Mouse (Mus musculus) kidney, embryonic 14.5 days (tissue): ENCODE measurements around the gene Mgst2. TPM values are rescaled to one million over a fixed set of nuclear protein-coding genes. Genes with fewer than 3 reads are reported as not detected.

ENCODE experiments used
- ATAC-seq: fragments of 200-750 bp; cut with Nextera tagmentation; 2 replicates; pipeline ENCODE4 v1.8.0; 2017; ENCODE audit warnings: moderate number of reproducible peaks, mild to moderate bottlenecking, moderate TSS enrichment, moderate library complexity; ENCODE audit not compliant: low FRiP score, low TSS enrichment
- H3K27ac ChIP-seq: fragments of 300-500 bp; sonication (generic); 2 replicates; pipeline ENCODE4 v1.5.1; 2014; ENCODE audit warnings: low read depth, mild to moderate bottlenecking, low read length, moderate library complexity, mixed read lengths
- H3K27me3 ChIP-seq: fragments of 300-500 bp; sonication (generic); 2 replicates; pipeline ENCODE4 v1.6.1; 2014; ENCODE audit warnings: mild to moderate bottlenecking, low read length; ENCODE audit not compliant: control insufficient read depth, insufficient read depth
- H3K36me3 ChIP-seq: fragments of 300-500 bp; sonication (generic); 2 replicates; pipeline ENCODE4 v1.6.1; 2014; ENCODE audit warnings: low read length, mixed read lengths; ENCODE audit not compliant: control insufficient read depth, insufficient read depth
- H3K4me1 ChIP-seq: fragments of 300-500 bp; sonication (generic); 2 replicates; pipeline ENCODE4 v1.6.1; 2014; ENCODE audit warnings: low read length, mixed read lengths; ENCODE audit not compliant: control insufficient read depth, insufficient read depth
- H3K4me2 ChIP-seq: fragments of 300-500 bp; sonication (generic); replicated peaks from 2 replicates; pipeline ENCODE4 v1.6.1; 2014; ENCODE audit warnings: low read depth, mild to moderate bottlenecking, low read length
- H3K4me3 ChIP-seq: fragments of 300-500 bp; sonication (generic); 2 replicates; pipeline ENCODE4 v1.5.1; 2014; ENCODE audit warnings: mild to moderate bottlenecking, low read length
- H3K9ac ChIP-seq: fragments of 300-500 bp; sonication (generic); 2 replicates; pipeline ENCODE4 v1.6.1; 2014; ENCODE audit warnings: low read depth, mild to moderate bottlenecking, low read length, moderate library complexity
- H3K9me3 ChIP-seq: fragments of 300-500 bp; sonication (generic); 2 replicates; pipeline ENCODE4 v1.6.1; 2016; ENCODE audit warnings: low read length; ENCODE audit not compliant: control insufficient read depth
- WGBS: fragments of 180-500 bp; shearing (Covaris S2); extraction: QIAGEN DNeasy Blood & Tissue Kit; methylation state at CpG from one replicate; pipeline ENCODE4 v1.1.7; 2014; 5-methylcytosine and 5-hydroxymethylcytosine counted together
- polyA plus RNA-seq: library from polyadenylated mRNA; unstranded; fragments of >200 nt; fragmentation: Nextera tagmentation; extraction: Ambion mirVana; gene quantifications from 2 replicates; pipeline ENCODE4 v1.2.1, GENCODE M21; 2014

The Mgst2 gene
- polyA plus RNA-seq, 1 experiment from 2014 or later = 0.51 TPM

- Histone ChIP-seq H3K4me3 (no peak overlapping the region), H3K27ac (no peak overlapping the region), H3K9ac (no peak overlapping the region), H3K4me2 (no peak overlapping the region), H3K27me3 (no peaks in the 10 kb centered on the region), H3K4me1 (peaks cover 27% of the 10 kb centered on the region), H3K36me3 (no peaks in the 10 kb centered on the region), H3K9me3 (no peaks in the 10 kb centered on the region)
- 78% methylated on average over 14 of the region's 14 CpGs for WGBS
- ATAC-seq = no peak
Observed at GRCm38 (mm10) chr3:51729109-51729918, 69.2 kb downstream of the Mgst2 start.

DNA sequence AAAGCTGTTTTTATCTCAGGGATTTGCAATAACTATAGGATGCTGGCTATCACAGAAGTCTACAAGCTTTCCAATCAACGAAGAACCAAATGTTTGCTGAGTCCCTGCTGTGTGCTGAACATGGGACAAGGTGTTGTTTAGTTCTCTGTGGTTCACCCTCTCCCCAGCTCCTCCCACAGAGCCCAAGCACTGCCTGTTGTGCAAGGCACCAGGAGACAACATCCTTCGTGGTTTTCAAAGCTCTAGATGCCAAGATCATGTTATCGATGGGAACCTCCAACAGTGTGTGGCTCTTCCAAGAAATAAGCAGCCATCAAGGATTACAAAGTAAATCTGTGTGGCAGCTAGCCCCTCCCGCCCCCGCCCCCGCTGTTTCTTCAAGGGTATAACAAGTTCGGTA lies 70.5 kb downstream of the Mgst2 start:
- 87% methylated on average over 7 of the region's 7 CpGs for WGBS
- no peak overlapping the region for H3K9ac ChIP-seq

GRCm38 (mm10) chr3:51731949-51732636 lies 71.9 kb downstream of the Mgst2 start:
- 95% methylated on average over 16 of the region's 16 CpGs for WGBS
- no peak overlapping the region for H3K9ac ChIP-seq
- no peak for ATAC-seq

More for the DNA sequence above, 70.5 kb downstream of the Mgst2 start:
- no peaks in the 10 kb centered on the region for H3K9me3 ChIP-seq
- H3K4me3 ChIP-seq = no peak overlapping the region
- H3K4me2 ChIP-seq = no peak overlapping the region
- H3K36me3 ChIP-seq = no peaks in the 10 kb centered on the region
- peaks cover 24% of the 10 kb centered on the region for H3K4me1 ChIP-seq
- H3K27me3 ChIP-seq = no peaks in the 10 kb centered on the region
- no peak for ATAC-seq
- no peak overlapping the region for H3K27ac ChIP-seq

More at GRCm38 (mm10) chr3:51731949-51732636, 71.9 kb downstream of the Mgst2 start:
- no peak overlapping the region for H3K4me3 ChIP-seq
- H3K4me1 ChIP-seq = peaks cover 21% of the 10 kb centered on the region
- H3K27me3 ChIP-seq = no peaks in the 10 kb centered on the region
- H3K9me3 ChIP-seq = no peaks in the 10 kb centered on the region
- H3K4me2 ChIP-seq = no peak overlapping the region
- H3K36me3 ChIP-seq = no peaks in the 10 kb centered on the region
- no peak overlapping the region for H3K27ac ChIP-seq

Other genes starting within 250 kb of the Mgst2 start
- gene Naa15, start 245.2 kb upstream of the Mgst2 start, polyA plus RNA-seq = 40.0 and 57.1 TPM in 2 replicates
- gene Rab33b, start 176.4 kb upstream of the Mgst2 start, polyA plus RNA-seq = 10.5 and 17.5 TPM in 2 replicates
- 4.3 and 4.7 TPM in 2 replicates for gene Setd7, start 99.5 kb upstream of the Mgst2 start, polyA plus RNA-seq